Mouse (Mus musculus) hindbrain, postnatal 0 days (tissue): ENCODE measurements around the gene Nsf. TPM values are rescaled to one million over a fixed set of nuclear protein-coding genes. Genes with fewer than 3 reads are reported as not detected.

Experiments
- ATAC-seq: fragments of 200-750 bp; cut with Nextera tagmentation; 2 replicates; pipeline ENCODE4 v1.8.0; 2017; ENCODE audit warnings: mild to moderate bottlenecking, moderate TSS enrichment, moderate library complexity
- DNase-seq: peaks from one replicate; pipeline ENCODE4 v3.0.0-alpha.2; 2015; ENCODE audit warnings: low spot score
- H3K27ac ChIP-seq: fragments of 300-500 bp; sonication (generic); 2 replicates; pipeline ENCODE4 v1.5.1; 2014; ENCODE audit warnings: mild to moderate bottlenecking
- H3K27me3 ChIP-seq: fragments of 300-500 bp; sonication (generic); 2 replicates; pipeline ENCODE4 v1.6.1; 2014; ENCODE audit warnings: low read length, mixed read lengths; ENCODE audit not compliant: insufficient read depth
- H3K36me3 ChIP-seq: fragments of 300-500 bp; sonication (generic); 2 replicates; pipeline ENCODE4 v1.6.1; 2014; ENCODE audit warnings: low read length, mixed read lengths; ENCODE audit not compliant: insufficient read depth
- H3K4me1 ChIP-seq: fragments of 300-500 bp; sonication (generic); 2 replicates; pipeline ENCODE4 v1.6.1; 2014; ENCODE audit warnings: antibody characterized with exemption, low read length, mixed read lengths; ENCODE audit not compliant: insufficient read depth
- H3K4me2 ChIP-seq: fragments of 300-500 bp; sonication (generic); 2 replicates; pipeline ENCODE4 v1.6.1; 2014; ENCODE audit warnings: low read depth, mild to moderate bottlenecking, low read length, moderate library complexity, mixed read lengths
- H3K4me3 ChIP-seq: fragments of 300-500 bp; sonication (generic); 2 replicates; pipeline ENCODE4 v1.5.1; 2014; ENCODE audit warnings: low read length
- H3K9ac ChIP-seq: fragments of 300-500 bp; sonication (generic); replicated peaks from 2 replicates; pipeline ENCODE4 v1.6.1; 2014; ENCODE audit warnings: mild to moderate bottlenecking, low read length, moderate library complexity, mixed read lengths
- H3K9me3 ChIP-seq: fragments of 300-500 bp; sonication (generic); 2 replicates; pipeline ENCODE4 v1.6.1; 2016; ENCODE audit warnings: low read length, mixed read lengths
- CTCF ChIP-seq: IDR thresholded peaks from 2 replicates; pipeline ENCODE4 v1.5.1; 2016; ENCODE audit warnings: antibody characterized with exemption, control low read depth, low read depth
- WGBS: fragments of 180-500 bp; shearing (Covaris S2); extraction: QIAGEN DNeasy Blood & Tissue Kit; methylation state at CpG from one replicate; pipeline ENCODE4 v1.1.7; 2014; 5-methylcytosine and 5-hydroxymethylcytosine counted together
- polyA plus RNA-seq: library from polyadenylated mRNA; unstranded; fragments of >200 nt; fragmentation: Nextera tagmentation; extraction: Ambion mirVana; gene quantifications from 2 replicates; pipeline ENCODE4 v1.2.1, GENCODE M21; 2015
- total RNA-seq: library from RNA; depleted of rRNA; stranded (reverse); fragments of >200 nt; gene quantifications from 2 replicates; pipeline ENCODE4 v1.2.3, GENCODE M21; 2014; rRNA removed

Gene Nsf
- total and polyA plus RNA-seq, 2 experiments from 2014 or later, result 143 to 230 TPM

DNA sequence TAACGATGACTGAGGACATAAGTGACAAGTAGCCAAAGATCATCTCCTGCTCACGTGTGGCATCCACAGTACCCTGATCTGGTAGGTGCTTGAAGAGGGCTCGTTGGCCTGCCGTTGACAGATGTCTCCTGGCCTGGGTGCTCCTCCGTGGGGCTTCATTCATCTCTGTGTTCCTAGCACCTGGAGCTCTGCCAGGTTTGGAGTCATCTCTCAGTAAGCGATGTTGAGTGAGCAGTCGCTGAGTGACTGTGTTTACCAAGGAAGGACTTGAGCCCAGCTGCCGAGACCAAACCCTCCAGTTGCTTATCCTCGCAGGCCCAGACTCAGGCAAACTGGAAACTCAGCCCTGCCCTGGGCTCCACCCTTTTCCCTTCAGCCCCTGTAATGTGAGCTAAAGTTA, 152.7 kb downstream of the Nsf start:
- DNase-seq (no peak), ATAC-seq (no peak)
- H3K27me3 ChIP-seq, result no peaks in the 10 kb centered on the region
- WGBS, result 46% methylated on average over 9 of the region's 9 CpGs
- no peak overlapping the region for H3K27ac ChIP-seq
- H3K9me3 ChIP-seq, result no peaks in the 10 kb centered on the region
- H3K4me2 ChIP-seq, result no peak overlapping the region
- H3K4me1 ChIP-seq, result no peaks in the 10 kb centered on the region
- no peak overlapping the region for H3K4me3 ChIP-seq
- H3K36me3 ChIP-seq, result no peaks in the 10 kb centered on the region
- H3K9ac ChIP-seq, result no peak overlapping the region
- no peak for TF ChIP-seq CTCF

DNA sequence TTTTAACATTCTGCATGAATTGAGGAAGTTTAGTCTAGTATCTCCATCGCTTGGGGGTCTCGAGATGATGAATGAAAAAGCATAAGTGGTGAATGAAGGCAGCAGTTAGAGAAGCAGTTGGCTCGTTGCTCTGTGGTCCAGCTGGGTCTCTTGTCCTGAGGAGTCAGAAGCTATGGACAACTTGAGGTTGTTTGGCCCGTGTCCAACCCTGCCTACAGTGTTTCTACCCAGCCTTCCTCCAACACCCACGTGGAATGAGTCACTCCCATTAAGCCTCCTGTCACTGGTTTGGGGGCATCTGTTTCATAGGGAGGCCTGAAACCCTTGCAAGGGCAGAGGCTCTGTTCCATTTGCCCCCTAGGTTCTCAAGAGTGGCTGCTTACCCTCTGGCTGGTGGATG, 163.9 kb downstream of the Nsf start:
- no peak overlapping the region for H3K9ac ChIP-seq
- H3K9me3 ChIP-seq, result no peaks in the 10 kb centered on the region
- no peak overlapping the region for H3K4me3 ChIP-seq
- no peaks in the 10 kb centered on the region for H3K36me3 ChIP-seq
- H3K4me1 ChIP-seq, result no peaks in the 10 kb centered on the region
- WGBS, result 55% methylated on average over 5 of the region's 5 CpGs
- TF ChIP-seq CTCF, result no peak
- H3K4me2 ChIP-seq, result no peak overlapping the region
- H3K27me3 ChIP-seq, result no peaks in the 10 kb centered on the region
- ATAC-seq (no peak), DNase-seq (peak; percentile 51)
- no peak overlapping the region for H3K27ac ChIP-seq

DNA sequence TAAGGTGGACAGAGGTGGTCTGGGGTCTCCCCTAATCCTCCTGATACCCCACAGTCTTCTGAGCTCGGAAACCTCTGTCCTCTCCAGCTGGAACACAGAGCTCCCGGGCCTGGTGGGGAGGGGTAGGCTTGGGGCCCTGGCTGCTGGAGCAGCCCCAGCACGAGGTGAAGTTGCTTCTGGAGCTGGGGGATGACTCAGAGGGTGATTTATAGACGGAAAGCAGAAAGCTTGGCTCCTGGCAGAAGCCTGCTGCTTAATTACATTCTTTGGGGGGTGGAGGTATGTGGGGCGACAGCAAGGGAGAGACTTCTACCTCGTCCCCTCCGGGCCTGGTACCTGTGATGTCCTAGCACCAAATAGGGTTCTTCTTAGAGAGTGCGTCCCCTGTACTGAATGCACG, 173.7 kb downstream of the Nsf start:
- no peak overlapping the region for H3K4me2 ChIP-seq
- DNase-seq (no peak), ATAC-seq (no peak)
- H3K9me3 ChIP-seq, result no peaks in the 10 kb centered on the region
- no peaks in the 10 kb centered on the region for H3K4me1 ChIP-seq
- H3K9ac ChIP-seq, result no peak overlapping the region
- no peak for TF ChIP-seq CTCF
- 70% methylated on average over 9 of the region's 9 CpGs for WGBS
- H3K36me3 ChIP-seq, result no peaks in the 10 kb centered on the region
- no peak overlapping the region for H3K27ac ChIP-seq
- peaks cover 9% of the 10 kb centered on the region; the same call in 1 of the 2 replicates for H3K27me3 ChIP-seq
- H3K4me3 ChIP-seq, result no peak overlapping the region

DNA sequence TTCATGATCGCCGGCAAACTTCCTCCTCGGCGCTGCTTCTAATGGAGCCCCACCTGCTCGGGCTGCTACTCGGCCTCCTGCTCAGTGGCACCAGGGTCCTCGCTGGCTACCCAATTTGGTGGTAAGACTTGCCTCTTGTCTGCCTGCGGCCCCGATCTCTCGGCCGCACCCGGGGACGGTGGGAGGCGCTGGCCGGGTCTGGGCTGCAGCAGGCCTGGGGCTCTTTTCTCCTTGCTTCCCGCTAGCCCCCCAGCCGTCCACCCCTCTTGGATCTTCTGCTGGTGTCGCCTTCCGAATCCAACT, 179.7 kb downstream of the Nsf start:
- H3K27ac ChIP-seq, result peak overlapping the region; percentile 29; the same call in 1 of the 2 replicates

DNA sequence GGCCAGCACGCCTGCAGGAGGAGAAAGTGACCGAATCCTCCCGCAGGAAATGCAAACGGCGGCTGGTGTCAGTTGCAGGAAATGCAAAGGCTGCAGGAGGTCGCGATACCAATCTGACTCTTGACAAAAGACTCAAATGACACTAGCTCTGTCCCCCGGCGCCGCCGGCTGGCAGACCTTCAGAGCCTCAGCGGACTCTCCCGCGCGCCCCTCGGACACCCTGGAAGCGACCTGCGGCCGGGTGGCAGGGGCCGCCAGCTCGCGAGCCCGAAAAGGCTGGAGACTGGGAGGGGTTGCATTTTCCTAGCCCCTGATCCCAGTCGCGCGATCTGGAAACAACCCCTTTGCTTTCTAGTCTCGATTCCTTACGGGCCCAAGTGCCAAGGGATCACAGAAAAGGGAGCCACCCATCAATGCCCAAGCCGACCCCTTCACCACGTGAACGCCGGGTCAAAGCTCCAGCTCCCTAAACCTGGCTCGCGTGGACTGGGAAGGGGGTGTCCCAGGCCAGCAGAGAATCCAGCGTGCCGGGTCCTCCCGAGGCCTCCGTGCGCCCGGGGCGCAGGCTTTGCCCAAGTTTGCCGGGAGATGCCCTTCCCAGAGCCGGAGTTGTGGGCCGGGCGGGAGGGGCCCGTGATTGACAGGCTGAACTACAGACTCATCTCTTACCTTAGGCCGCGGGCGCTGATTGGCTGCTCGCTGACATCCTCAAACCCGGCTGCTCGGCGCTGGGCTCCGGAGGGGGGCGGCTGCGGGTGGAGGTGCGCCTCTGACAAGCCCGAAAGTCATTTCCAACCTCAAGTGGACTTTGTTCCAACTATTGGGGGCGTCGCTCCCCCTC, 180.2 kb downstream of the Nsf start, which contains the start of gene Wnt3:
Gene Wnt3, plus strand, starts transcription at position 764 of the 841 bp plus-strand sequence.
- TF ChIP-seq CTCF, result no peak
- peaks cover 42% of the 10 kb centered on the region for H3K27me3 ChIP-seq
- no peaks in the 10 kb centered on the region for H3K9me3 ChIP-seq
- H3K4me1 ChIP-seq, result peaks cover 9% of the 10 kb centered on the region; the same call in 1 of the 2 replicates
- peak within 1 kb of the TSS; percentile 39 for H3K4me3 ChIP-seq
- under 1% methylated on average over 60 of the region's 60 CpGs for WGBS
- peak within 1 kb of the TSS; percentile 75 for H3K4me2 ChIP-seq
- peak within 1 kb of the TSS; percentile 50 for H3K9ac ChIP-seq
- H3K27ac ChIP-seq, result peak within 1 kb of the TSS; percentile 29; the same call in 1 of the 2 replicates
- DNase-seq (peak; percentile 71), ATAC-seq (peak; percentile 50)
- H3K36me3 ChIP-seq, result no peaks in the 10 kb centered on the region

More for the DNA sequence above, 179.7 kb downstream of the Nsf start:
- DNase-seq, result no peak
- WGBS, result under 1% methylated on average over 19 of the region's 19 CpGs
- Histone ChIP-seq H3K27me3 (peaks cover 42% of the 10 kb centered on the region), H3K9ac (peak overlapping the region; percentile 50), H3K9me3 (no peaks in the 10 kb centered on the region), H3K36me3 (no peaks in the 10 kb centered on the region), H3K4me2 (peak overlapping the region; percentile 75), H3K4me3 (peak overlapping the region; percentile 39), H3K4me1 (peaks cover 9% of the 10 kb centered on the region; the same call in 1 of the 2 replicates)
- TF ChIP-seq CTCF, result no peak
- no peak for ATAC-seq

DNA sequence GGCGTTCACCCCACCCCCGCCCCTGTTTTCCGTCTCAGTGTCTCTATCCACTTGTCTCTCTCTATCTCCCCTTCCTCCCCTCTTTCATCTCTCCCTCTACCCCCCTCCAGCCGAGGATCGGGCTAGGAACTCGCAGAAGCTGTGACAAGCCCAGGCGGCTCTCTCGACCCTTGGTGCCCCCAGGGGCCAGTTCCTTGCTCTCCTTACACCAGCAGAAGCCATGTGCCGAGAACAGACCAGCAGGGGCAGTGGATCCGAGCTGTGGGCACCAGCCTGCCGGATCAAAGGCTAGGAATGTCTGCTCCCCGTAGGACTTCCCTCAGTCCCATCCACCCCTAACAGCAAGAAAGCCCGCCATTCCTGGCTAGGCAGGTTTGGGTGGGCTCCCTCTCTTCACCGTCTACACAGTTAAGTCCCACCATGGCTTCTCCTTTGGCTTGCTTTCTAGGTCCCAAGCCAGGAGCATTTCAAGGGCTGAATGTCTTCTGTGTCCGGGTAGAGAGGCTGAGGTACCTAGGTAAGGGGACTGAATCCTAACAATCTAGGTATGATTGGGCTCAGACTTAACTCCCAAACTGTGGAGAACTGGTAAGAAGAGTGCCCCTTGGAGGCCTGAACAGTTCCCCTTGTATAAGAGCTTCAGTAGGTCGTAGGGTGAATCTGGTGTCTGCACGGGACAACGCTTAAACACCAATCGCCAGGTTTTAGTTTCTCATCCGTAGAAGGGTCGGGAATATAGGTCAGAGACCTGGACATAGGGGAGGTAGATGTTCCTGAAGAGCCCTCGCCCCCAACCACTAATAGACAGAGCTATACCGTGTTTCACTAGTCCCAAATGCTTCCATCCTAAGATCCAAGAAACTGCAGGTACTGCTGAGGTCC, 181.1 kb downstream of the Nsf start:
- Histone ChIP-seq H3K27me3 (peaks cover 42% of the 10 kb centered on the region), H3K9ac (peak overlapping the region; percentile 50; the same call in 1 of the 2 replicates), H3K9me3 (no peaks in the 10 kb centered on the region), H3K4me2 (peak overlapping the region; percentile 75), H3K4me1 (peaks cover 9% of the 10 kb centered on the region; the same call in 1 of the 2 replicates), H3K4me3 (peak overlapping the region; percentile 39), H3K27ac (no peak overlapping the region), H3K36me3 (no peaks in the 10 kb centered on the region)
- no peak for DNase-seq
- TF ChIP-seq CTCF, result peak; percentile 22; the same call in 1 of the 2 replicates
- 4% methylated on average over 23 of the region's 23 CpGs for WGBS
- no peak for ATAC-seq

Other genes with a start within 250 kb of the Nsf start
- 2.6 and 2.7 TPM in 2 replicates for gene Wnt9b, start 204.2 kb downstream of the Nsf start, total RNA-seq
- 0.86 and 1.0 TPM in 2 replicates for gene Wnt9b, start 204.2 kb downstream of the Nsf start, polyA plus RNA-seq
- 9.0 and 12.5 TPM in 2 replicates for gene Wnt3, start 179.9 kb downstream of the Nsf start, total RNA-seq
- gene Wnt3, start 179.9 kb downstream of the Nsf start, polyA plus RNA-seq, result 11.1 and 11.6 TPM in 2 replicates
- gene Arf2, start 12.7 kb upstream of the Nsf start, total RNA-seq, result 117 and 141 TPM in 2 replicates
- 180 and 191 TPM in 2 replicates for gene Arf2, start 12.7 kb upstream of the Nsf start, polyA plus RNA-seq
- 27.0 and 28.0 TPM in 2 replicates for gene Crhr1, start 178.8 kb upstream of the Nsf start, total RNA-seq
- gene Crhr1, start 178.8 kb upstream of the Nsf start, polyA plus RNA-seq, result 6.5 and 6.8 TPM in 2 replicates
- gene Sppl2c, start 232.3 kb upstream of the Nsf start, total RNA-seq, result not detected in 2 replicates
- gene Sppl2c, start 232.3 kb upstream of the Nsf start, polyA plus RNA-seq, result not detected in 2 replicates